Mouse (Mus musculus) hindbrain, embryonic 15.5 days (tissue): Measurements from ENCODE around the gene Hist1h2bf. TPM values are rescaled to one million over a fixed set of nuclear protein-coding genes. Genes with fewer than 3 reads are reported as not detected.
A peak's percentile ranks its signal among the peaks of the same experiment; 100 is the strongest.
"Not testable (repeated sequence)": the region's sequence is repeated elsewhere in the genome, so short reads cannot be mapped to it uniquely, and the experiment has no call there.

ENCODE experiments used
- ATAC-seq: fragments of 200-750 bp; cut with Nextera tagmentation; 2 replicates; pipeline ENCODE4 v1.8.0; 2017; ENCODE audit warnings: low read depth, moderate number of reproducible peaks, moderate TSS enrichment; ENCODE audit not compliant: low FRiP score
- H3K27ac ChIP-seq: fragments of 300-500 bp; sonication (generic); replicated peaks from 2 replicates; pipeline ENCODE4 v1.5.1; 2015; ENCODE audit warnings: mild to moderate bottlenecking, inconsistent platforms
- H3K27me3 ChIP-seq: fragments of 300-500 bp; sonication (generic); 2 replicates; pipeline ENCODE4 v1.6.1; 2015; ENCODE audit warnings: control low read depth, inconsistent platforms
- H3K36me3 ChIP-seq: fragments of 300-500 bp; sonication (generic); 2 replicates; pipeline ENCODE4 v1.6.1; 2015; ENCODE audit warnings: control low read depth, inconsistent platforms
- H3K4me1 ChIP-seq: fragments of 300-500 bp; sonication (generic); replicated peaks from 2 replicates; pipeline ENCODE4 v1.6.1; 2015; ENCODE audit warnings: control low read depth, inconsistent platforms
- H3K4me2 ChIP-seq: fragments of 300-500 bp; sonication (generic); 2 replicates; pipeline ENCODE4 v1.6.1; 2015; ENCODE audit warnings: moderate library complexity, mild to moderate bottlenecking, inconsistent platforms
- H3K4me3 ChIP-seq: fragments of 300-500 bp; sonication (generic); 2 replicates; pipeline ENCODE4 v1.5.1; 2015; ENCODE audit warnings: mild to moderate bottlenecking, inconsistent platforms
- H3K9ac ChIP-seq: fragments of 300-500 bp; sonication (generic); 2 replicates; pipeline ENCODE4 v1.6.1; 2015; ENCODE audit warnings: inconsistent platforms
- H3K9me3 ChIP-seq: fragments of 300-500 bp; sonication (generic); 2 replicates; pipeline ENCODE4 v1.6.1; 2016; ENCODE audit warnings: control low read depth, inconsistent platforms
- WGBS: fragments of 180-500 bp; shearing (Covaris S2); methylation state at CpG from one replicate; pipeline ENCODE4 v1.1.7; 2015; 5-methylcytosine and 5-hydroxymethylcytosine counted together
- polyA plus RNA-seq: library from polyadenylated mRNA; unstranded; fragments of >200 nt; fragmentation: Nextera tagmentation; extraction: Ambion mirVana; gene quantifications from 2 replicates; pipeline ENCODE4 v1.2.1, GENCODE M21; 2015

Gene Hist1h2bf
- polyA plus RNA-seq, 1 experiment from 2014 or later: 2.0 TPM

GRCm38 (mm10) chr13:23550761-23551145, 23.2 kb downstream of the Hist1h2bf start:
- H3K4me2 ChIP-seq: peak overlapping the region; percentile 64
- no peak for ATAC-seq
- H3K27me3 ChIP-seq: no peaks in the 10 kb centered on the region
- peak overlapping the region; percentile 87 for H3K27ac ChIP-seq
- H3K9me3 ChIP-seq: no peaks in the 10 kb centered on the region
- no peaks in the 10 kb centered on the region for H3K36me3 ChIP-seq
- H3K9ac ChIP-seq: peak overlapping the region; percentile 54; the same call in 1 of the 2 replicates
- peak overlapping the region; percentile 46 for H3K4me3 ChIP-seq
- H3K4me1 ChIP-seq: peaks cover 29% of the 10 kb centered on the region
- 8% methylated on average over 3 of the region's 3 CpGs for WGBS

GRCm38 (mm10) chr13:23546694-23547093, 27.3 kb downstream of the Hist1h2bf start:
- Histone ChIP-seq H3K27me3 (no peaks in the 10 kb centered on the region), H3K4me3 (no peak overlapping the region), H3K36me3 (no peaks in the 10 kb centered on the region), H3K9me3 (no peaks in the 10 kb centered on the region), H3K4me1 (peaks cover 15% of the 10 kb centered on the region), H3K27ac (no peak overlapping the region), H3K9ac (no peak overlapping the region), H3K4me2 (no peak overlapping the region)
- 87% methylated on average over 5 of the region's 5 CpGs for WGBS
- ATAC-seq: no peak

GRCm38 (mm10) chr13:23544787-23545120, 29.2 kb downstream of the Hist1h2bf start:
- not testable (repeated sequence) for H3K4me1 ChIP-seq, H3K9me3 ChIP-seq, H3K27me3 ChIP-seq, ATAC-seq, H3K36me3 ChIP-seq
- Histone ChIP-seq H3K4me3 (peak overlapping the region; percentile 55), H3K27ac (peak overlapping the region; percentile 90; the same call in 1 of the 2 replicates), H3K9ac (peak overlapping the region; percentile 61; the same call in 1 of the 2 replicates), H3K4me2 (peak overlapping the region; percentile 87)
- 0% methylated on average over 11 of the region's 14 CpGs for WGBS

GRCm38 (mm10) chr13:23543965-23544786, 29.8 kb downstream of the Hist1h2bf start, which contains the start of gene Hist1h3f:
Gene Hist1h3f (plus strand): TSS chr13:23544052.
- peak within 1 kb of the TSS; percentile 61 for H3K9ac ChIP-seq

GRCm38 (mm10) chr13:23542999-23543607, 30.9 kb downstream of the Hist1h2bf start, which contains the start of gene Hist1h2bh:
Gene Hist1h2bh (minus strand): TSS chr13:23543392.
- H3K4me3 ChIP-seq: peak within 1 kb of the TSS; percentile 55
- not testable (repeated sequence) for H3K27me3 ChIP-seq, H3K9me3 ChIP-seq, H3K36me3 ChIP-seq, H3K4me1 ChIP-seq
- H3K4me2 ChIP-seq: peak within 1 kb of the TSS; percentile 87
- peak within 1 kb of the TSS; percentile 43 for H3K9ac ChIP-seq
- peak within 1 kb of the TSS; percentile 90 for H3K27ac ChIP-seq
- WGBS: under 1% methylated on average over 41 of the region's 42 CpGs
- peak; percentile 92 for ATAC-seq

More at GRCm38 (mm10) chr13:23543965-23544786, 29.8 kb downstream of the Hist1h2bf start, which contains the start of gene Hist1h3f:
- Histone ChIP-seq H3K4me2 (peak within 1 kb of the TSS; percentile 87), H3K27me3 (no peaks in the 10 kb centered on the region), H3K9me3 (no peaks in the 10 kb centered on the region), H3K36me3 (no peaks in the 10 kb centered on the region), H3K4me1 (peaks cover 8% of the 10 kb centered on the region), H3K27ac (peak within 1 kb of the TSS; percentile 90), H3K4me3 (peak within 1 kb of the TSS; percentile 55)
- WGBS: under 1% methylated on average over 34 of the region's 45 CpGs
- peak; percentile 96 for ATAC-seq

GRCm38 (mm10) chr13:23542225-23542980, 31.6 kb downstream of the Hist1h2bf start:
- 3% methylated on average over 3 of the region's 3 CpGs for WGBS
- H3K9me3 ChIP-seq, ATAC-seq, H3K4me1 ChIP-seq, H3K27me3 ChIP-seq, H3K36me3 ChIP-seq: not testable (repeated sequence)
- Histone ChIP-seq H3K4me3 (peak overlapping the region; percentile 49), H3K27ac (0 out of 2 replicates have a peak overlapping the region, but pooled peaks have one; percentile 77), H3K9ac (peak overlapping the region; percentile 40), H3K4me2 (peak overlapping the region; percentile 87)

GRCm38 (mm10) chr13:23541497-23541896, 32.5 kb downstream of the Hist1h2bf start:
- 81% methylated on average over 3 of the region's 3 CpGs for WGBS
- Histone ChIP-seq H3K36me3 (no peaks in the 10 kb centered on the region), H3K4me2 (no peak overlapping the region), H3K27ac (no peak overlapping the region), H3K27me3 (no peaks in the 10 kb centered on the region), H3K9me3 (no peaks in the 10 kb centered on the region), H3K4me3 (no peak overlapping the region), H3K9ac (no peak overlapping the region), H3K4me1 (peaks cover 8% of the 10 kb centered on the region)
- no peak for ATAC-seq

GRCm38 (mm10) chr13:23539821-23540220, 34.2 kb downstream of the Hist1h2bf start:
- H3K9ac ChIP-seq, ATAC-seq, H3K27me3 ChIP-seq, H3K4me3 ChIP-seq, H3K27ac ChIP-seq, H3K36me3 ChIP-seq, H3K9me3 ChIP-seq, H3K4me2 ChIP-seq: not testable (repeated sequence)
- 70% methylated on average over 1 of the region's 1 CpGs for WGBS
- H3K4me1 ChIP-seq: peaks cover 12% of the 10 kb centered on the region

- Histone ChIP-seq H3K9me3 (no peaks in the 10 kb centered on the region), H3K36me3 (no peaks in the 10 kb centered on the region), H3K4me3 (no peak overlapping the region), H3K4me1 (peaks cover 21% of the 10 kb centered on the region), H3K27ac (no peak overlapping the region), H3K4me2 (no peak overlapping the region), H3K27me3 (no peaks in the 10 kb centered on the region), H3K9ac (no peak overlapping the region)
- 78% methylated on average over 5 of the region's 5 CpGs for WGBS
- no peak for ATAC-seq
Measured at GRCm38 (mm10) chr13:23538249-23538648, 35.7 kb downstream of the Hist1h2bf start.

GRCm38 (mm10) chr13:23537006-23537710, 36.8 kb downstream of the Hist1h2bf start:
- WGBS: 83% methylated on average over 3 of the region's 3 CpGs
- ATAC-seq: no peak

GRCm38 (mm10) chr13:23536076-23536822, 37.7 kb downstream of the Hist1h2bf start:
- peaks cover 30% of the 10 kb centered on the region for H3K4me1 ChIP-seq
- H3K36me3 ChIP-seq: no peaks in the 10 kb centered on the region
- no peak overlapping the region for H3K27ac ChIP-seq
- no peaks in the 10 kb centered on the region for H3K27me3 ChIP-seq
- 0 out of 2 replicates have a peak overlapping the region, but pooled peaks have one; percentile 10 for H3K9ac ChIP-seq
- H3K4me2 ChIP-seq: peak overlapping the region; percentile 89
- ATAC-seq: no peak
- H3K4me3 ChIP-seq: peak overlapping the region; percentile 52
- no peaks in the 10 kb centered on the region for H3K9me3 ChIP-seq
- WGBS: 20% methylated on average over 7 of the region's 7 CpGs

More at GRCm38 (mm10) chr13:23537006-23537710, 36.8 kb downstream of the Hist1h2bf start:
- no peaks in the 10 kb centered on the region for H3K27me3 ChIP-seq
- peak overlapping the region; percentile 89 for H3K4me2 ChIP-seq
- peaks cover 27% of the 10 kb centered on the region for H3K4me1 ChIP-seq
- no peaks in the 10 kb centered on the region for H3K36me3 ChIP-seq
- no peaks in the 10 kb centered on the region for H3K9me3 ChIP-seq
- H3K4me3 ChIP-seq: no peak overlapping the region
- no peak overlapping the region for H3K27ac ChIP-seq
- no peak overlapping the region for H3K9ac ChIP-seq
